Mouse (Mus musculus) urinary bladder, postnatal 25 days (tissue): ENCODE measurements around the gene Nt5c2.

Experiments used
- DNase-seq: peaks from one replicate; pipeline ENCODE4 v3.0.0; 2022; ENCODE audit warnings: low spot score

The Nt5c2 gene

GRCm38 (mm10) chr19:46965496-46965895 lies 49.5 kb downstream of the Nt5c2 start:
- DNase-seq = no peak

- no peak for DNase-seq
Observed at GRCm38 (mm10) chr19:46964353-46964752, 50.6 kb downstream of the Nt5c2 start.

GRCm38 (mm10) chr19:46963440-46963839 lies 51.5 kb downstream of the Nt5c2 start:
- DNase-seq = no peak

- DNase-seq = no peak
Observed at GRCm38 (mm10) chr19:46962841-46963240, 52.1 kb downstream of the Nt5c2 start.

DNA sequence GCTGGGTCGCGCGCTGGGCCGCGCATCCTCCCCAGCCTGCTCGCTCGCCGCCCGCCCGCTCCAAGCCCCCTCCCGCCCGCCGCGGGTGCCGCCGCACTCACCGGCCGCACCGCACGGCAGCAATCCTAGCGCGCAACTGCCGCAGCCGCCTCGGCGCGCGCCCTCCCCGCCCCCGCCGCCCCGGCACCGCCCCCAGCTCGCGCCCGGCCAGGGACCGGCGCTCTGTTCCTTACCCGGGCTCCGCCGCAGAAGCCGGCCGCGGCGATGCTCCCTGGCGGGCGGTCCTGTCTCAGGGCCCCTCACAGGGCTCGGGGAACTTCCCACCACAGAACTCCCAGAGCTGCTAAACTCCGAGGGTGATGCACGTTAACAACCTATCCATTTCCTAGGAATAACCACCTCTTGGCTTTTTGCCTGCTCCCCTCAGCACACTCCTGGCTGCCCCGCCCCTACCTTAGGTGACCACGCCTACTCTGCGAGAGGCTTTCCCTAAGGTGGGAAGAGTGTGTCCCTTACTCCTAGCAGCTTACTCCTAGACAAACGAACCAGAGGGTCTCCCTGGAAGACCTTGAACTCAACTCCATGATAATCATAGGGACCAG lies 52.7 kb downstream of the Nt5c2 start:
- DNase-seq = peak; percentile 71

- DNase-seq = peak; percentile 71
Observed at GRCm38 (mm10) chr19:46961652-46962051, 53.3 kb downstream of the Nt5c2 start.

GRCm38 (mm10) chr19:46961047-46961651 lies 53.8 kb downstream of the Nt5c2 start:
- no peak for DNase-seq

DNA sequence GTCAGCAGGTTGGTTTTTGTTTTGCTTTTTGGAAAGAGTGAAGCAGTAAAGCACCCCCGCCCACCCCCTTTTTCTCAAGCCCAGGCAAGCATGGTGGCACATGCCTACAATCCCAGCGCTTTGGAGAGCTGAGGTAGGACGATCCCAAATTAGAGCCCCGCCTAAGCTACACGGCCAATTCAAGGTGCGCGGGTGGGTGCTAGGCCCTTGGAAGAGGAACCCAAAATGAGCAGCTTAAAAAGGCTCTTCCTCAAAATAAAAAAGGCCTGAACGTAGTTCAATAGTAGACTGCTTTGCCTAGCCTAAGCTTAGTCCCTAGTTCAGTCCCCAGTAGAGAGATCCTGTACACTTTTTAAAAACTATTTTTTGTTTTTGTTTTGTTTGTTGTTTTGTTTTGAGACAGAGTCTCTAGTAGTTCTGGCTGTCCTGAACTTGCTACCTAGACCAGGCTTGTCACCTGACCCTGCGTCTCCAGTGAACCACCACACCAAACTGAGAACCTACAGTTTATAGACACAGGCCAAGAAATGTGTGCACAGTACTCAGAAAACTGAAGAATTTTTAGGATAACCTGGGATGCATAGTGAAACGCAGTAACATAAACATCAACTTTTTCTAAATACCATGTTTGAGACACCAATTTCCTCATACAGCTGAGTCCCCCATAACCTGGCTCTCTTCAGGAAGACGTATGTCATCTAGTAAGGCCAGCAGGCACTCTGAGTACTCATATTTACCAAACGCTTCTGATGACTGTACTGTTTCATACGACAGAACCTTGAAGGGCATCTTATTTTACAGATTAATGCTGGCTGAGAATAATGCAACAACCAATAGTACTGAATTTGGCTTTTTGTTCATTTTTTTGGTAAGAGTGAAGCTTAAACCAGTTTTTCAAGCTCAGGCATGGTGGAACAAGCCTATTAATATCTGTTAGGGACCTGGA lies 54.6 kb downstream of the Nt5c2 start:
- DNase-seq = no peak

DNA sequence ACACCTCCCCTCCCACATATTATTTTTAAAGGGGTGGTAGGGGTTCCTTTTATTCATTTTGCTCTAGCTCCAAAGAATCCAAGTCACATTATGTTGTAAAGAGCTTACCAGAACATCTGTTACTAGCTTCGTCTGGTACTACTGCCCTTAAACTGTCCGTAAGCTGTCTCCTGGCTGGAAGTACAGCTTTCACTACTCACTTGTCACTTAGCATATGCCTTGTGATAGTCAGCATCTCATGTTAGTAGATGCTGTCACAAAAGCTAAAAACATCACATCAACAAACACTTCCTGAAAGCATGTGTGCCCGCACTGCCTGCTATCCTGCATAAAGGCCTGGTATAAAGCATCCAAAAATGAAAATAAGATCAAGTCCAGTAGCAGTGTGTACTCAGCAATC lies 55.4 kb downstream of the Nt5c2 start:
- DNase-seq = no peak

- DNase-seq = no peak
Observed at GRCm38 (mm10) chr19:46958566-46958965, 56.4 kb downstream of the Nt5c2 start.

DNA sequence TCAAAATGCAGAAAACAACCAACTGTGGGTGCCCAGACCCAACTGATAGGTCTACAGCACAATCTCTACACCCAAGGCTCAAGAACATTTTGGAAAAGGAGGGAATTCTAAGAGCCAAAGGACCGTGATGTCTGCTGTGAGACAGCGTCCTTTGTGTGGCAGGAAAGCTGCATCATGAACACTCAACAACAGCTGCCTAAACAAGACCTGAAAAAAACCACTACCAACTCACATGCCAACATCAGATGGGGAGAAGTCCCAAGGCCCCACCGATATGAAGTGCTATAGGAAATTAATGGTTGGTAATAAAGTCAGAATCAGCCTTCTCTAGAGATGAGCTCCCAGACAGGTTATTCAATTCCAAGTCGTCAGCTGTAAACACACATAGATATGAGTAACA lies 57.0 kb downstream of the Nt5c2 start:
- DNase-seq = no peak

GRCm38 (mm10) chr19:46957001-46957400 lies 58.0 kb downstream of the Nt5c2 start:
- no peak for DNase-seq

GRCm38 (mm10) chr19:46956410-46956809 lies 58.5 kb downstream of the Nt5c2 start:
- DNase-seq = no peak

DNA sequence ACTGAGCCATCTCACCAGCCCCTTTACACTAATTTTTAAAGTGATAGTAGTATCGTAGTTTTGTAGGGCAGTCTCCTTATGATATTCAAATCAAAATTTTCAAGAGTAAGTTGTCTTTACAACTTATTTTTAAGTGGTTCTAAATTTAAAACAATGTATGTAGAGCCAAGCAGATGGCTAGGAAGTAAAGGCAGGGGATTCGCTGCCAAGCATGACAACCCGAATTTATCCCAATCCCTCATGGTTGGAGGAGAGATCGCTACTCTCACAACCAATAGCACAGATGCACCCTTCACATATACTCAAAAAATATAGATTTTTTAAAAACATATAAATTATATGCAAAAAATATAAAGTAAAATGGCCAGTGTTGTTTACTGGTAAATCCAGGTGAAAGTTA lies 59.3 kb downstream of the Nt5c2 start:
- DNase-seq = no peak

DNA sequence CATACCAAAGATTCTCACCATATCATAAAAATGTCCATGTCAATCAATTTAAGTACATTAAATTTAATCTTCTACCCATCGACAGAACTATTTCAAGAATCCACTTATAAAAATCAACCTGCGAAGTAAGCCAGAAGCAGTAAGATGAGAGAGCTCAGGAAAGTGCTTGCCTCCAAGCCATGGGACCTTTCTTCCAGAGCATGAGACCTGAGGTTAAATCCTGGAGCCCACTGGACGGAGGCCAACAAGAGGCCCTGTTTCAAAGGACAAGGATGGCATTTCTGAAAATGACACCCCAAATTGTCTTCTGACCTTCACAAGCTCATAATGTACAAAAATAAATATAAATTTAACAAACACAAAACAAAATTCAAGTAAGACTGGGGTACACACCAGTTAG lies 61.4 kb downstream of the Nt5c2 start:
- DNase-seq = no peak

- no peak for DNase-seq
Observed at GRCm38 (mm10) chr19:46952986-46953385, 62.0 kb downstream of the Nt5c2 start.

DNA sequence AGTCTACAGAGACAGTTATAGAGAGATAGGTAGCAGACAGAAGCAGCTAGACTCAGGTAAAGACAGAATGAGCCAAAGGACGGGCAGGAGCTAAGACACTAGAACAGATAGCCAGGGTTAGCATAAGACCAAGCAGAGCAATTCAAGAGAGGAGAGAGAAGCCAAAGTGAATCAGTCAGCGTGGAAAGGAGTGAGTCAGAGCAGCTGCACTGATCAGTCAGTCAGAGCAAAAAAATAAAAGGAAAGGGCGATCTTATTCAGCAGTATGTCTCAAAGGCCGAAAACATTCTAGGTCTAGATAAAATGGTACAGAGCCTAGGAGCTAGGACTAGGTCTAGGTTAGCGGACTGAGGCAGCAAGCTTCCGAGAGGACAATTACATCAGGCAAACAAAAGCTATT lies 70.6 kb downstream of the Nt5c2 start:
- no peak for DNase-seq

DNA sequence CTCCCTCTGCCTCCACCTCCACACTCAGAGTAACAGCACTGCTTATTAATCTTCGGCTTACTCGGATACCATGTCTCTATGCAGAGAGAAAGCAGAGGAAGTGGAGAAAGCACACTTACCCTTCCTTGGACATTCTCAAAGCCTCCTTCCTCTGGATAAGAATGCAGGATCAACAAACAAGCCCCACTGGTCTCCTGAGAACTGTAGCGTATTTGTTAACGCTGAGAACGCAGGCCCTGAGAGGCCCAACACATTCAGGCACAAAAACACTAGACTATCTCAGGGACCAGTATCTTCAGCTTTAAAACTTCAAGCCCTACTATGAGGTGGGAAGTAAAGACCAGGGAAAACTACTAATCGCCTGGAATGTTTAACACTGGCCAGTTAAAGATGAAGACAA lies 77.8 kb downstream of the Nt5c2 start:
- DNase-seq = no peak

- DNase-seq = no peak
Observed at GRCm38 (mm10) chr19:46934025-46934424, 80.9 kb downstream of the Nt5c2 start.

DNA sequence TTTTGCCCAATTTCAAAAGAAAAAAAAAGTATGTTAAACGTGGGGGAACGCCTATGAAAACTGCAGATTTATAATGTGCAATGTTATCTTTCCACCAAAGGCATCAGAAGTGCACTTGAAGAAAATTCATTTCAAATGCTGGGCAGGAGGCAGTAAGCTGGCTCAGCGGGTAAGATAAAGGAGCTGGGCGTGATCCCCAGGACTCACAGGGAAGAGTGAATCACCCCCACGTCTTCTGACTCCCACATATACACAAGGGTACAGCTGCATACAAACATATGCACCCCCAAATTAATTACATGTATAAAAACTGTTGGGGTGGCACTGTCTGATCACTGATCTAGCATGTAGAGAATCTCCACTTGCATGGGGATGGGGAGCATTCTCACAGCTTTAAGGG lies 82.3 kb downstream of the Nt5c2 start:
- no peak for DNase-seq

GRCm38 (mm10) chr19:46930026-46930425 lies 84.9 kb downstream of the Nt5c2 start:
- no peak for DNase-seq

DNA sequence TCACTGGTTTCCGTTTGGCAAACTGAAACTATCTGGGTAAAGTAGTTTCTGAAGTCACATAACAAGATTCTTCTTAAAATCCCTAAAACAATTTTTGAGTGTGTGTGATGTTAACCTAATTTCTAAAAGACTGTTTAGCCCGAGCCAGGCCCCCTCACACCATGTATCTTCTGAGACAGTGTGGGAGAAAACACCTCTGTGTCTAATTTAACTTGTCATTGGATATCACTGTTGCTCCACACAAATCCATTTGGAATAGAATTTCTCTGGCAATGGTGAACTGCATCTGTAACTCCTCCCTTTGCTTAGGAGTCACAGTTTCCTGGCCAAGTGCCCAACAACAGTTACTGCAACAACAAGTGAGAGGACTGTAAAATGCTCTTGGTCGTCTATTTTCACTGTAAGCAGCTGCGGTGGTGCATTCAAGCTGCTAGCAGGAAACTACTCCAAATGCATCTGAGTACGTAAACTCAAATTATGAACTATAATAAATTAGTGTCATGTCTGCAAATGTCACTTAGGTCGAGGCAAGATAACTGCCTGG lies 85.8 kb downstream of the Nt5c2 start:
- peak; percentile 63 for DNase-seq

DNA sequence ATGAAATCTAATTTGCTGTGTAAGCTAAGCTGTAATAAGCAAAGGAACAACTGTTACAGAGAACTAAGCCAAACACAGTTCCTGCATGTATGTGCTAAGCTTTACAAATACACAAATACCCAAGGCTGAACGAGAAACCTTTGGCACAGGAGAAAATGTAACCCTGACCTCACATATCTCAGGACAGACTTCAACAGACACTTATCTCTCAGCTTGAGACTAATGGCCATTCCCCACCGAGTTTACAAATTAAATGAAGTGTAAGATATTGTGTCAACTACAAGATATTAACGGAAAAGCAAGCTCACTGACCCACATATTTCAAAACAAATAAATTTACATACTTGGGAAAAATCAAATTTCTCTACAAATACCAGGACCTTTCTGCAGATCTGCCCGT lies 86.8 kb downstream of the Nt5c2 start:
- DNase-seq = no peak
